Mouse (Mus musculus): ENCODE data around the gene Cd93. TPM values are rescaled to one million over a fixed set of nuclear protein-coding genes. Genes with fewer than 3 reads are reported as not detected.

Gene Cd93
- polyA plus RNA-seq, 1 experiment from 2014 or later, result 11.8 TPM

DNA sequence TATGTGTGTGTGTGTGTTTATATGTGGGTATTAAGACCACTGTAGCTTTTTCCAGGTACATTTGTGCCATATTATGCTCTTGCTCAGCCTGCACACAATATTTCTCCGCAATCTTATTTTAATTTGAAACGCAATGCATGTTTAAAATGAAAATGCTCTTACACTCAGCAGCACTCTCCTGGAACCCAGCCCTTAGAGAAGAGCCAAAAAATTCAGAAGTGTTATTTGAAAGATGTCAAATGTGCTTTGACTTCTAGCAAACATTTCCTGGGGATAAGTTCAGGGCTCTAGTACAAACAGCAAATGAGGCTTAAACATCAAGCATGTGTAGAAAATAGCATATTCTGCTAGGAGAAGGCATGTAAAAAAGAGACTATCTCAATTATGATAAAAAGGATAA lies 23.6 kb downstream of the Cd93 start:
- no peak for ATAC-seq (ENCODE audit: insufficient number of reproducible peaks, low FRiP score, low TSS enrichment, low read depth)
- H3K4me1 ChIP-seq, result 0 out of 2 replicates have a peak, but pooled peaks cover 3% of the 10 kb centered on the region
- no peaks in the 10 kb centered on the region for H3K9me3 ChIP-seq (replicated peaks)
- no peak overlapping the region for H3K27ac ChIP-seq (replicated peaks)
- H3K9ac ChIP-seq, result no peak overlapping the region
- 54% methylated on average over 2 of the region's 2 CpGs for WGBS
- H3K27me3 ChIP-seq, result peaks cover 3% of the 10 kb centered on the region; the same call in 1 of the 2 replicates
- no peak overlapping the region for H3K4me3 ChIP-seq (replicated peaks)
- no peaks in the 10 kb centered on the region for H3K36me3 ChIP-seq
- H3K4me2 ChIP-seq (replicated peaks), result no peak overlapping the region

- Histone ChIP-seq H3K4me3 (replicated peaks) (no peak overlapping the region), H3K36me3 (no peaks in the 10 kb centered on the region), H3K9me3 (replicated peaks) (no peaks in the 10 kb centered on the region), H3K4me2 (replicated peaks) (no peak overlapping the region), H3K27ac (replicated peaks) (no peak overlapping the region), H3K4me1 (0 out of 2 replicates have a peak, but pooled peaks cover 3% of the 10 kb centered on the region), H3K9ac (no peak overlapping the region), H3K27me3 (peaks cover 3% of the 10 kb centered on the region; the same call in 1 of the 2 replicates)
- ATAC-seq (ENCODE audit: insufficient number of reproducible peaks, low FRiP score, low TSS enrichment, low read depth), result no peak
- WGBS, result 66% methylated on average over 3 of the region's 3 CpGs
Measured at GRCm38 (mm10) chr2:148419151-148419550, 24.2 kb downstream of the Cd93 start.

GRCm38 (mm10) chr2:148409821-148410220 lies 33.5 kb downstream of the Cd93 start:
- Histone ChIP-seq H3K4me2 (replicated peaks) (no peak overlapping the region), H3K9me3 (replicated peaks) (no peaks in the 10 kb centered on the region), H3K27ac (replicated peaks) (no peak overlapping the region), H3K4me1 (peaks cover 31% of the 10 kb centered on the region), H3K4me3 (replicated peaks) (no peak overlapping the region), H3K27me3 (peaks cover 36% of the 10 kb centered on the region), H3K9ac (no peak overlapping the region), H3K36me3 (no peaks in the 10 kb centered on the region)
- 90% methylated on average over 1 of the region's 1 CpGs for WGBS
- ATAC-seq (ENCODE audit: insufficient number of reproducible peaks, low FRiP score, low TSS enrichment, low read depth), result no peak

DNA sequence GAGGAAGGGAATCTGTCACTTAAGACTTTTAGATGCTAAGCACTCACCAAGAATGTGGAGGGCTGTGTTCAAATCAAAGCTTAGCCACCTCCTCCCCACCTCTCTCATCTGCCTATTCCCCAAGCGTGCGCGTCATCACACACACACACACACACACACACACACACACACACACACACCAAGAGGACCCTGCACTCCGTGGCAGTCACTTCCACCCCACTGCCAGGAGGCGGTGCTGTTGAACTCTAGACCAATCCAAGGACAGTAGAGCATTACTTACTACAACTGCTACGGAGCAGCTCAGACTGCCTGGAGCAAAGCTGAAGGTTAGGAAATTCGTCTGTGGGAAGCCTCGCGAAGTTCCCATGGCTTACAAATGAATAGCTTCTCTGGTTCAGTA lies 34.2 kb downstream of the Cd93 start:
- H3K4me1 ChIP-seq, result peaks cover 31% of the 10 kb centered on the region
- H3K36me3 ChIP-seq, result no peaks in the 10 kb centered on the region
- WGBS, result 13% methylated on average over 9 of the region's 9 CpGs
- no peak overlapping the region for H3K4me2 ChIP-seq (replicated peaks)
- H3K27me3 ChIP-seq, result peaks cover 39% of the 10 kb centered on the region
- no peak overlapping the region for H3K4me3 ChIP-seq (replicated peaks)
- H3K9me3 ChIP-seq (replicated peaks), result no peaks in the 10 kb centered on the region
- ATAC-seq (ENCODE audit: insufficient number of reproducible peaks, low FRiP score, low TSS enrichment, low read depth), result peak; percentile 84
- no peak overlapping the region for H3K9ac ChIP-seq
- no peak overlapping the region for H3K27ac ChIP-seq (replicated peaks)

DNA sequence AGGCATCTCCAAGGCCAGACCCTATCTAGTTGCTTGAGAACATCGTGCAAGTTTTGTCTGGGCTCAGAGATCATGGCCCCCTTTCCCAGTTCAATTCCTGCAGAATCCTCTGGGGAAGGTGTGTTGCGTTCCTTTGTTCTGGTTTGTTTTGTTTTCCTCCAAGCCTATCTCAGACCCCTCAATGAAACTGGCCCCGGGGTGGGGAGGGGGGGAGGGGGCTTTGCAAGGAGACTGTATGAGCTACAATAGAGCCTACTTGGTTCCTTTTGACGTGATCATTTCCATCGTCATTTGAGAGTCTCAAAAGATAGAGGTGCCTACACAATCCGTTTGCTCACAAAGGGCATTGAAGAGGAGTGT lies 34.6 kb downstream of the Cd93 start:
- 17% methylated on average over 6 of the region's 6 CpGs for WGBS
- peak overlapping the region; percentile 65 for H3K4me2 ChIP-seq (replicated peaks)
- no peak overlapping the region for H3K9ac ChIP-seq
- ATAC-seq (ENCODE audit: insufficient number of reproducible peaks, low FRiP score, low TSS enrichment, low read depth), result peak; percentile 9; the same call in 1 of the 2 replicates
- peaks cover 31% of the 10 kb centered on the region for H3K4me1 ChIP-seq
- H3K36me3 ChIP-seq, result no peaks in the 10 kb centered on the region
- peaks cover 39% of the 10 kb centered on the region for H3K27me3 ChIP-seq
- H3K4me3 ChIP-seq (replicated peaks), result no peak overlapping the region
- no peak overlapping the region for H3K27ac ChIP-seq (replicated peaks)
- H3K9me3 ChIP-seq (replicated peaks), result no peaks in the 10 kb centered on the region

DNA sequence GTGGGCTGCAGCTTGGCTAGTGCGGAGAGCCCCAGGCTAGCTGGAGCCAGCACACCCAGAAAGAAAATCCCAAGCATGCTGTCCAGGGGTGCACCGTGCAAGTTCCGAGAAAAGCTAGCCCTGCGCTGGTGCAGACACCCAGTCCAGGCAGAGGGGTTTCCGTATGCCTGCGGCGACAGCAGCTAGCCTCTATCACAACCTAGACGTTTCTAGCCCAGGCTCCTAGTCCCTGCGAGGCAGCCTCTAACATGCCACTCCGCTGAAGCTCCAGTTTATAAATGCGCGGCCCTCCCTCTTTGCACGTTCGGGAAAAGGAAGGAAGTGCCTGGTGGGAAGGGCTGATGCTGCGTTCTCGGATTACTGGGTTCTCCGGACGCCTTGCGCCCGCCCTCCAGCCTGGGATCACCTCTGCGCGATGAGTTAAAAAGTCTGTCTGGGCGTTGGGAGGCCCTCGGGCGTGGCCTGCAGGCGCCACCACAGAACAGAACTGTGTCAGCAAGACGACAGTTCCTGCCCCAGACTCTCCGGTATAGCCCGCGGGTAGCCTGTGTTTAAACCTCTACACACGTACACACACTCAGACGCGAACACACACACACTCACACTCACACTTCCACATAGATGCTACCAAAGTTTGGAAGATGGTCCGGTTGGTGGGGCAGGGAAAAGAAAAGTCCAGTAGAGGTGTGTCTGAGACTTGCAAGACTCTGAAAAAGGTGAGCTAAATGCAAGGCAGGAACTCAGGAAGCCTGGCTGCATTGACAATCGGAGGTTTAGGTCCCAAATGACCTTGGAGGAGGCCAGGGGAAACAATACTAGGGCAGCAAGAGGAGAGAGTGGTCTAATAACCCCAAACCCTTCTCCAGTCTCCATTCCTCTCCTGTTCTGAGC lies 35.2 kb downstream of the Cd93 start, which contains the start of gene Thbd:
Gene Thbd (minus strand): TSS at position 319 of the 891 bp plus-strand sequence.
- Histone ChIP-seq H3K4me3 (replicated peaks) (peak within 1 kb of the TSS; percentile 42), H3K4me2 (replicated peaks) (peak within 1 kb of the TSS; percentile 65), H3K9me3 (replicated peaks) (no peaks in the 10 kb centered on the region), H3K27ac (replicated peaks) (no peak within 1 kb of the TSS; the same call in 1 of the 2 replicates), H3K27me3 (peaks cover 39% of the 10 kb centered on the region), H3K4me1 (peaks cover 31% of the 10 kb centered on the region), H3K9ac (0 out of 2 replicates have a peak within 1 kb of the TSS, but pooled peaks have one; percentile 37), H3K36me3 (no peaks in the 10 kb centered on the region)
- ATAC-seq (ENCODE audit: insufficient number of reproducible peaks, low FRiP score, low TSS enrichment, low read depth), result peak; percentile 58
- WGBS, result 1% methylated on average over 35 of the region's 35 CpGs

DNA sequence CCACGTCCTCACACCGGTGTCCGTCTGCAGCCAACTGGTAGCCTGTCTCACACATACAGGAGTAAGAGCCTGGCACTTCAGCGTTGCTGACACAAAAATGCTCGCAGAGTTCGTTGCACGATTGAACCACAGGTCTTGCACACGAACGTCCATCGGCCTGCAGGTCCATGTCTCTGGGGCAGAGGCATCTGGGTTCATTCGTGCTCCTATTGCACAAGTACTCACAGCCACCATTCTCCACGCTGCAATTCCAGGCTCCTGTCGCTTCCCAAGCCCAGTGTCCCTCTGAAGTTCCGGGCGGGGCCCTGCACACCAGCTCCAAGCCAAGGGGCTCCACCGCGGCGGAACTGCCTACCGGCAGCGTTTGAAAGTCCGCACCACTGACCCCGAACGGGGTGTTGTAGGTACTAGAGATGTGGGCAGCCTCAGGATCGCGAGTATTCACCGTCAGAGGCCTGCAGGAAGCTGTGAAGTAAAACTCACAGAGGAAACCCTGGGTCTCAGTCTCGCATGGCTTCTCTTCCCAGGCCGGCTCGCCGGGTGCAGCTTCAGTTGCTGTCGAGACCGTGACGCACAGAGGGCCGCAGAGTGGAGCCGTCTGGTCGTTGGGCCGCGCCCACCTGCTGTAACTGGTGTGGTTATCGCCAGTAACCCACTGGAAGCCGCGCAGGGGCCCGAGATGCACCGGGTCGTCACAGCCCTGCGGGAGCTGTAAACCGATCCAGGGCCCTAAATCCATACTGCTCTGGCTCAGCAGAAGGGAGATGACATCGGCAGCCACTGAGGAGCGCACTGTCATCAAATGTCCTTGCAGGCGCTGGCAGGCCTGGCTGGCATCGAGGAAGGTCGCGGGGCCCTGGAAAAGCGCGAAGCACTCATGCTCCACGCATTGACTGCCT lies 36.1 kb downstream of the Cd93 start:
- peak; percentile 26; the same call in 1 of the 2 replicates for ATAC-seq (ENCODE audit: insufficient number of reproducible peaks, low FRiP score, low TSS enrichment, low read depth)
- H3K4me2 ChIP-seq (replicated peaks), result peak overlapping the region; percentile 65
- 0 out of 2 replicates have a peak overlapping the region, but pooled peaks have one; percentile 37 for H3K9ac ChIP-seq
- peaks cover 31% of the 10 kb centered on the region for H3K4me1 ChIP-seq
- H3K4me3 ChIP-seq (replicated peaks), result peak overlapping the region; percentile 42
- peaks cover 39% of the 10 kb centered on the region for H3K27me3 ChIP-seq
- no peak overlapping the region; the same call in 1 of the 2 replicates for H3K27ac ChIP-seq (replicated peaks)
- WGBS, result 4% methylated on average over 55 of the region's 55 CpGs
- H3K9me3 ChIP-seq (replicated peaks), result no peaks in the 10 kb centered on the region
- no peaks in the 10 kb centered on the region for H3K36me3 ChIP-seq

- Histone ChIP-seq H3K4me1 (peaks cover 31% of the 10 kb centered on the region), H3K9me3 (replicated peaks) (no peaks in the 10 kb centered on the region), H3K27ac (replicated peaks) (no peak overlapping the region), H3K27me3 (peaks cover 39% of the 10 kb centered on the region), H3K4me2 (replicated peaks) (peak overlapping the region; percentile 65), H3K36me3 (no peaks in the 10 kb centered on the region), H3K4me3 (replicated peaks) (peak overlapping the region; percentile 42), H3K9ac (no peak overlapping the region)
- ATAC-seq (ENCODE audit: insufficient number of reproducible peaks, low FRiP score, low TSS enrichment, low read depth), result no peak
- WGBS, result 10% methylated on average over 34 of the region's 34 CpGs
Measured at GRCm38 (mm10) chr2:148406160-148406970, 37.0 kb downstream of the Cd93 start.

- Histone ChIP-seq H3K4me3 (replicated peaks) (peak overlapping the region; percentile 17; the same call in 1 of the 2 replicates), H3K9me3 (replicated peaks) (no peaks in the 10 kb centered on the region), H3K27ac (replicated peaks) (no peak overlapping the region), H3K36me3 (no peaks in the 10 kb centered on the region), H3K4me2 (replicated peaks) (peak overlapping the region; percentile 22; the same call in 1 of the 2 replicates), H3K9ac (no peak overlapping the region), H3K27me3 (peaks cover 39% of the 10 kb centered on the region), H3K4me1 (peaks cover 31% of the 10 kb centered on the region)
- no peak for ATAC-seq (ENCODE audit: insufficient number of reproducible peaks, low FRiP score, low TSS enrichment, low read depth)
- WGBS, result 75% methylated on average over 5 of the region's 5 CpGs
Measured at GRCm38 (mm10) chr2:148404906-148405305, 38.5 kb downstream of the Cd93 start.

DNA sequence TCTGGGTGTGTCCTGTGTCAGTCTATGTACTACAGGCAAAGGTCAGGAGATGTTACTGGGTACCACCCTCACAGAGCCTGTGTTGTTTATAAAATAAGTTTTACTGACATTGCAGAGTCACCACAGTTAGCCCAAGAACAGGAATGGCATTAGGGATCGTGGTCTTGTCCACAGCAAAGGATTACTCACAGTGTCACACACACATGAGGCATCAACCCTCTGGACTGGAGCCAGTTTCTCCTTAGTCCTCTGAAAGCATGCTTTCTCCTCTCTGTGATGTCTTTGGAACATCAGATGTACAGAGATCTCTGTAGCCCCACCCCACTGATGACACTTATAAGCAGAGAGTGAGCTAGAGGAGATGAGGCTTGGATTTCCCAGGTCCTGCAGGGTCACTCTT lies 41.1 kb downstream of the Cd93 start:
- Histone ChIP-seq H3K9ac (no peak overlapping the region), H3K4me2 (replicated peaks) (no peak overlapping the region), H3K4me3 (replicated peaks) (no peak overlapping the region), H3K9me3 (replicated peaks) (no peaks in the 10 kb centered on the region), H3K27ac (replicated peaks) (no peak overlapping the region), H3K27me3 (peaks cover 27% of the 10 kb centered on the region), H3K4me1 (peaks cover 24% of the 10 kb centered on the region), H3K36me3 (no peaks in the 10 kb centered on the region)
- WGBS, result 76% methylated on average over 1 of the region's 1 CpGs
- no peak for ATAC-seq (ENCODE audit: insufficient number of reproducible peaks, low FRiP score, low TSS enrichment, low read depth)
